Mouse (Mus musculus) T-helper 2 cell (primary cell): ENCODE data around the gene Ap3s2.

Source experiments
- in situ Hi-C: fragments of 300-600 bp; cut with MboI, MseI; formaldehyde crosslinking; loops from one replicate; pipeline ENCODE4 v1.15.1; 2025; ENCODE audit warnings: high pct_unique_total_duplicates

Gene Ap3s2

DNA sequence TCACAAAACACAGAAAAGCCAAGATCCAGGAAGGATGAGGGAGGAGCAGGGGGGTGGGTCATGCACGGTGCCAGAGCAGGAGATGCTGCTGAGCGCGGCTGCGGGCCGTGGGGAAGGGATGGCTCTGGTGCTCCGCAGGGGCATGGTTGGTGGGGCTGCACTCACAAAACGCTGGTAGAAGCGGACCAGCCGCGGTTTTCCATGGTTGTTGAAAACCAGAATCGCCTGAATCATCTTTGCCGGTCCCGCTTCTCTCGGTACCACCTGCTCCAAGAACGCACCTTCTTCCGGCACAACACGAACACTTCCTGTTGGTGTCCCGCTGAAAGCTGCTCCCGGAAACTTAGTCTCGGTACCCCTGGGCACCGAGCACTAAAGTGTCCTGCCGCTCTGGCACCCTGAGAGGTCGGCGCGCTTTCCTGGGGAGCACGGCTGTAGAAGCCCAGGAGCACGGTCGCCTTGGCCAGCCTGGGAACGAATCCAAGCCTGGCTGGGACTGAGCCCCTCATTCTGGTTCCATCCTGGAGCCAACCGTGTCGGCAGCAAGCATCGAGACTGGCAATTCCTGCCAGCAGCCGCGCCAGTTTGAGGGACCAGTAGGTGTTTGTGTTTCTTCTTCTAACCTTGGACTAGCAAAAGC is at the start of gene Ap3s2:
Gene Ap3s2, minus strand, starts transcription at position 306 of the 640 bp plus-strand sequence.
- in situ Hi-C loops: no loop called here

- in situ Hi-C loops: no loop called here
Measured at GRCm38 (mm10) chr7:79968326-79968725, 47.9 kb upstream of the Ap3s2 start.

DNA sequence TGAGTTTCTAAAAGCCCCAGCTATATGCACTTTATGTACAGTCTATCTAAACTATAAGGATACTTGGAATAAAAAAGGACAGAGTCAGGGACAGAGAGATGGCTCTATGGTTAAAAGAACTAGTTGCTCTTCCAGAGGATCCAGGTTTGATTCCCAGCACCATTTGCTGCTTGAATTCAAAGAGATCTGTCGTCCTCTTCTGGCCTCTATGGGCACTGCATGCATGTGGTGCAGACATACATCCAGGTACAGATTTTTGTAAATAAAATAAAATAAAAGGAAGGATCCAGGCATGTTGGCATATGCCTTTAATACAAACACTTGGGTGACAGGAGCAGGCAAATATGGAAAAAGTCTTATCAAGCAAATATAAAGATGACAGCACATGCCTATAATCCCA is 41.2 kb upstream of the Ap3s2 start:
- in situ Hi-C loops: no loop called here

- in situ Hi-C loops: no loop called here
Measured at GRCm38 (mm10) chr7:79956131-79956530, 35.7 kb upstream of the Ap3s2 start.

DNA sequence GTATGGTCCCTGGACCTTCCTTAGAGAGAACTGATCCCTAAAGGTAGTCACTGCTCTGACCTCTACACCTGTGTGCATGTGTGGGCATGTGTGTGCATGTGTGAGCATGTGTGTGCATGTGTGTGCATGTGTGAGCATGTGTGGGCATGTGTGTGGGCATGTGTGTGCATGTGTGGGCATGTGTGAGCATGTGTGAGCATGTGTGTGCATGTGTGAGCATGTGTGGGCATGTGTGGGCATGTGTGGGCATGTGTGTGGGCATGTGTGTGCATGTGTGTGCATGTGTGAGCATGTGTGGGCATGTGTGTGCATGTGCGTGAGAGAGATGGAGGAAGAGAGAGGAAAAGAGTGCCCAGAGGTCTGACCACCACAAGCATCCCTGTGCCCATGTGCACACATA is 34.4 kb upstream of the Ap3s2 start:
- in situ Hi-C loops: no loop called here

DNA sequence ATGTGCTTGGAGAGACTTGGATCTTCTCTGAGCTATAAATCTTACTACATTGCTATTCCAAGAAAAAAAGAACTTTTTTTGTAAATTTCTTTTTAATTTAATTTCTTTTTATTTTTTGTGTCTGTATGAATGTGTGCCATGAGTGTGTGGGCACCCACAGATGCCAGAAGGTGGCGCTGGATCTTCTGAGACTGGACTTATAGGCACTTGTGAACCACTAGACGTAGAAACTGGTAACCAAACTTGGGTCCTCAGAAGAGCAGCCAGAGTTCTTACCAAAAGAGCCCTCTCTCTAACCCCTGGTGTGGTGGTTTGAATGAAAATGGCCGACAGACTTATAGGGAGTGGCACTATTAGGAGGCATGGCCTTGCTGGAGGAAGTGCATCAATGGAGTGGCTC is 30.6 kb upstream of the Ap3s2 start:
- in situ Hi-C loops: no loop called here

DNA sequence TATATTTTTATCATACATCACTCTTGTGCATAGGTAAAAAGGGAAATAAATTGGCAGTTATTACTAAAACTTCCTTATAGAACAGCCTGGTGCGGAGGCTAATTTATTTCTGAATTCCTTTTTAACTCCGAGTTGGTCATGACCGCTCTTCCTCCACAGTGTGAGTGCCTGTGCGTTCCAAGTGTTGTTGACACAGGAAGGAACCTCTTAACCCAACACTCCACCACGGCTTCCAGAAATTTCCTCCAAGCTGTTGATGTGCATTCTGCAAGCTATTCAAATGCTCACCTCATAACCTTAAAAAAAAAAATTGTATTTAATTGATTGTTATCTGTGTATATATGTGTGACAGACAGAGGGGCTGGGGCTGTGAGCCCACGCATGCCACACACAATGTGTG is 29.8 kb upstream of the Ap3s2 start:
- in situ Hi-C loops: no loop called here

DNA sequence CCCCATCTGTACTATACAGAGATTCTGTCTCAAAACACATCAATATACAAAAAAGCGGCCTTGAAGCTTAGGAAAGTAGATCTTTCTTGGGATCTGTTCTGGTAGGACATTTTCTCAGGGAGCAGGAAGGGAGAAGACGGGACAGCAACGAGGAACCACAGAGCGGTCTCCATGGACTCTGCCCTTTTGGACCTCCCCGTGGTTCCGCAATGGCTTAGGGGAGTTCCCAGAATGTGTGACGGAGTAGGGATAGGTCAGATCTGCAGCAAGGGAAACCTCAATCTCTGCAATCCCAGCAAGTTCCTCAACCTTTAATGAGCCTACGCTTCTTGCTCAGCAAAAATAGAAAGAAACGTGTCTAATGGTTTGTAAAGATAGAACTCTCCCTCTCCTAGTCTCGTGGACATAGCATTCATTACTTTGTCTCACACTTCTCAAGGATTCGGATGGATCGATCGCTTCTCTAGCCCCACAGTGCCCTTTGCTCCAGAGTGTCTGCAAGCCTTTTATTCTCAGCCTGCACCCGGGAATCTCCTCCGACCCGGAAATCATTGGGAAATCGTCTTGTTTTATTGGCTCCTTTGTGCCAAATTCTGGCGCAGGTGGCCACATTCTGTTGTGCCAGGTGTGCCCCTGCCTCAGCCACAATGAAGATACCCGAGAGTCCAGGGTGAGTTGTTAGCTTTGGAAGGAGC is 15.2 kb upstream of the Ap3s2 start:
- in situ Hi-C loops: no loop called here

DNA sequence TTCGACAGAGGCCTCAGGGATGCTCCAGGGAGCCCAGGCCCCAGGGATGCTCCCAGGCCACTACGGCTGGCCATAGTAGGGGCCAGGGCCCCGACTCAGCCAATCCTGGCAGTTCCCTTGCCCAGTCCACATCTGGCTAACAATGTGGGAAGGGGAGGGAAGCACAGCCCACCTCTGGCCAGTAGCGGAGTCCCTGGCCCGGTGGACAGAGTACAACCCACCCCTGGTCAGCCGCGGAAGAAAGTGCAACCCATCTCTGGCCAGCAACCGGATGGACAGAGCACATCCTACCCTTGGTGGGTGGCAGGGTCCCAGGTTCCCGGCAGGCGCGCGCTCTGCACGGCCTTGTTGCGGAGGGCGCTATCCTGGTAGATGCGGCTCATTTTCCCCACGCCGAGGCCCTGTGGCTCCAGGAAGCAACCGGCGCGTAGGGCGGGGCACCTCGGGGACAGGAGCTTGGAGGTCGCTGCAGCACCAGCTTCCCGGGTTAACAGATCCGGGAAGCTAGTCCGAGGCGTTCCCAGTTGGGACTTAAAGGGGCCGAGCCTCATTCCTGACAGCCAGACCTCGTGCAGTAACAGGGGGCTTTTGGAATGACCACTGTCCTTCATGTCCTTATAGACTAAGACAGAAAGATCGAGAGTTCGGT is 14.5 kb upstream of the Ap3s2 start, which contains the start of gene Arpin:
Gene Arpin, minus strand, starts transcription at position 498 of the 649 bp plus-strand sequence.
- in situ Hi-C loops: no loop called here

- in situ Hi-C loops: no loop called here
Measured at GRCm38 (mm10) chr7:79934461-79934860, 14.0 kb upstream of the Ap3s2 start.

- in situ Hi-C loops: no loop called here
Measured at GRCm38 (mm10) chr7:79928516-79929052, 8.1 kb upstream of the Ap3s2 start.

DNA sequence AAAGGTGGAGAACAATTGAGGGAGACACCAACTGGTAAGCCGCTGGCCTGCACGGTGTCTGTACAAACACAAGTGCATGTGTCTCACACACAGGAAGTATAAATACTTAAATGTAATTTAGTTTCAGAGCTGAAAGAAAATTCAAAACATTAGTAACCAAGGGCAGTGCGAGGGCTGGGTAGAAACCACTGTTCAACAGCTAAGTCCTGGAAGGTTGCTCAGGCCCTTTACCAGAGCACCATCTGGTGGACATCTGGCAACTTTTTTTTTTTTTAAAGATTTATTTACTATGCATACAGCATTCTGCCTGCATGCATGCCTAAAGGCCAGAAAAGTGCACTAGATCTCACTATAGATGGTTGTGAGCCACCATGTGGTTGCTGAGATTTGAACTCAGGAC is 5.9 kb downstream of the Ap3s2 start:
- in situ Hi-C loops: no loop called here

DNA sequence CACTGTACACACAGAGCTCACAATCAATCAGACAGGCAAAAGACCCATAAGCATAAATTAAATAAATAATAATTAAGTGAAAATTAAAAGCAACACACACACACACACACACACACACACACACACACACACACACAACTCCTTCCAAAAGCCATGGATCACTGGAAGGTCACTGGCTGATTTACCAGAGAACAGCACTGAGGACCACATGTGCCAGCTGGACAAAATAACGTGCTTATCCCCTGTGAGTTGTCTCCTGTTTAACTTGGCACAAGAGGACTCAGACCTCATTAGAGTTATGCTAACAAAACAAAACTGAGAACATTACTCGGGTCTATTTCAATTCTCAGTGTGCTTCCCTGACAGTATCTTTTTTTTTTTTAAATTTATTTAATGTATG is 13.1 kb downstream of the Ap3s2 start:
- in situ Hi-C loops: no loop called here

- in situ Hi-C loops: no loop called here
Measured at GRCm38 (mm10) chr7:79906914-79907313, 13.5 kb downstream of the Ap3s2 start.

DNA sequence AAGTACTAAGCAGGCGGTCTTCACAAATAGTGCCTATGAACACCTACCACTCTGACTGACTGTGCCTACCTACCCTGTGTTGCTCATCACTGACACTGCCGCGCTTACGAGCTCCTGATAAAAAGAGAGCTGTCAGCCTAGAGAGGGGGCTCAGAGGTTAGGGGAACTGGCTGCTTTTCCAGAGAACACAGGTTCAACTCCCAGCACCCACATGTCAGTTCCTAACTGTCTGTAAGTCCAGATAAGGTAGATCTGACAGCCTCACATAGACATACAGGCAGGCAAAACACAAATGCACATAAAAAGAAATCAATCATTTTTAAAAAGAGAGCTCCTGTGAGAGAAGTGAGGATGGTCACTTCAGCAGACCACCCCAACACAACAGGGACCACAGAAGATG is 15.3 kb downstream of the Ap3s2 start:
- in situ Hi-C loops: no loop called here

DNA sequence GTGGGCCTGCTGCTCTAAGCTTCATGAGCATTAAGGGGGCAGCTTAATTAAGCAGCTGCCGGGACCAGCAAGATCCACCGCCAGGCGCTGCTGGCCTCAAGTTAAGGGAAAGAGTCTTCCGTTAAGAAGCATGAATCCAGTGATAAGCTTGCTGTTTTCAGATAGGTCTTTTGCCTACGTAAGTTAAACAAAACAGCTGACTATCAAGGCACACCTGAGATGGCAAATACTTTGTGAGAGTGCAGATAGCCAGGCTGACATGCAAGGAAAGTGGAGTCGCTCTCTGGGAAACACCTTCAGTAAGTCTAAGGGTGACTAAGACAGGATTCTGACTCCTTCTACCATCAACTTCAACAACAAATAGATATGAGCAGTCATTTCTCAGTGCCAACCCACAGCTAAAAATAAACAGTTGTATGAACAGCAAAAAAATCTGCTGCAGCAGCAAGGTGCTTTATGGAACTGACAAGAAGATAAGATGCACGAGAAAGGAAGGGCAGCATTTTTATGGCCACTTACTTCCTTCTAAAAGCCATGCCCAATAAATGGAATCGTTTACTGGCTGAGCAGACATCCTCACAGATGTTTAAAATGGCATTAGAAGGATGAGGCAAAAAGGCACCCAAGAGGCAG is 17.2 kb downstream of the Ap3s2 start:
- in situ Hi-C loops: no loop called here

DNA sequence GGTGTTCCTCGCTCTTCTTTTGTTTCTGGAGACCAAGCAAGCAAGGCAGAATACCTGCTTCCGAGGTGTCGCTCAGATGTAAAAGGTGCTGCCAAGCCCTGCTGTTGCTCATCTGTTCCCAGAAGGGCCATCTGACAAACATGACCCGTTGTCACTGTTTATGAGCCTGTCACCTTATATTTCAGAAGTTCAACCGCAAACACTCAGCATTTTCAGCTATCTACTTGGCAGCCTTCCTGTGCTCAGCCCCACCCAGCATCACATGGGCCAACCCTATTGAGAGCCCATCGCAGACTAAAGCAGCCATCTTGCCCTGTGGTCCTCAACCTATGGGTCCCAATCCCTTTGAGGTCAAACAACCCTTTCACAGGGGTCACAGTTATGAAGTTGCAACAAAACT is 19.7 kb downstream of the Ap3s2 start:
- in situ Hi-C loops: no loop called here

- in situ Hi-C loops: no loop called here
Measured at GRCm38 (mm10) chr7:79895225-79895624, 25.2 kb downstream of the Ap3s2 start.

- in situ Hi-C loops: no loop called here
Measured at GRCm38 (mm10) chr7:79894790-79895189, 25.7 kb downstream of the Ap3s2 start.

DNA sequence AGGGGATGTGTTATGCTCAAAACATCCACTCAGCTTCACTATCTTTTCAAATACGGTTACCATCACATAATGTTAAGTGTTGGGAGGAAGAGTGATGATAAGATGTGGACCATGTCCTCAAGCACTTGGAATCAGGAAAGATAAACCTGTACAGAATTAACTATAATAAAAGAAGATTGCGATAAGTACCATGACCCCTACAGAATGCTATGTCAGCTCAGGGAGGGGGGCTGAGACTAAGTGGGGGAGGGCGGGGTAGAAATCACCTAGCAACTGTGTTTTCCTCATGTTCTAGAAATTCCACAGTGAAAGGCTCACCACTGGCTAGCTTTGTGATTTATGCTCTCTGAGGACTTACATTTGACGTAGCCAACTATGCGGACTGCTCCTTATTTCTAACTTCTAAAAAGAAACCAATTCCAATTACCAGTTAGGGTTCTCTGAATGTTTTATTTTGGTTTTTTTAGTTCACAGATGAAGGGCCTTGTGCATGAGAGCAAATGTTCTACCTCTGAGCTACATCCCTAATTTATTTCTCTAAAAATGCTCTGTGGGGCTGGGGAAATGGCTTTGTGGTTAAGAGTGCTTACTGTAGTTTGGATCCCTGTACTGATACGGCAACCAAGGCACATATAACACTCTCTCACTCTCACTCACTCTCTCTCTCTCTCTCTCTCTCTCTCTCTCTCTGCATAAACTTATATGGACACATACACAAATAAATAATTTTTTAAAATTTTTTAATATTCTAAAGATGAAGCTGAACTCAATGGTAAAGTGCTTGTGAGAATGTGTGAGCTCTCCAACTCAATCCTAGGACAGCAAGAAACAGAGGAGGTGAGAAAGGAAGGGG is 27.6 kb downstream of the Ap3s2 start:
- in situ Hi-C loops: no loop called here
